Mouse (Mus musculus) kidney, embryonic 16.5 days (tissue): ENCODE measurements at regions not wholly inside any gene's neighbourhood (a gene's known extent, or its start where the extent isn't known, plus 50 kb on each side); places are given as distances from the start of the nearest gene placed in this dataset.

Experiments used
- ATAC-seq: fragments of 200-750 bp; cut with Nextera tagmentation; 2 replicates; pipeline ENCODE4 v1.8.0; 2017; ENCODE audit warnings: moderate TSS enrichment; ENCODE audit not compliant: low FRiP score, low TSS enrichment
- H3K27ac ChIP-seq: fragments of 300-500 bp; sonication (generic); 2 replicates; pipeline ENCODE4 v1.5.1; 2014; ENCODE audit warnings: low read length
- H3K27me3 ChIP-seq: fragments of 300-500 bp; sonication (generic); 2 replicates; pipeline ENCODE4 v1.6.1; 2014; ENCODE audit warnings: low read length, control low read depth, mixed read lengths; ENCODE audit not compliant: insufficient read depth
- H3K36me3 ChIP-seq: fragments of 300-500 bp; sonication (generic); 2 replicates; pipeline ENCODE4 v1.6.1; 2014; ENCODE audit warnings: low read length, control low read depth, mixed read lengths; ENCODE audit not compliant: insufficient read depth
- H3K4me1 ChIP-seq: fragments of 300-500 bp; sonication (generic); 2 replicates; pipeline ENCODE4 v1.6.1; 2014; ENCODE audit warnings: low read length, control low read depth, mixed read lengths; ENCODE audit not compliant: insufficient read depth
- H3K4me2 ChIP-seq: fragments of 300-500 bp; sonication (generic); replicated peaks from 2 replicates; pipeline ENCODE4 v1.6.1; 2014; ENCODE audit warnings: low read depth, low read length
- H3K4me3 ChIP-seq: fragments of 300-500 bp; sonication (generic); 2 replicates; pipeline ENCODE4 v1.5.1; 2014; ENCODE audit warnings: mild to moderate bottlenecking, low read length
- H3K9ac ChIP-seq: fragments of 300-500 bp; sonication (generic); replicated peaks from 2 replicates; pipeline ENCODE4 v1.6.1; 2014; ENCODE audit warnings: low read length
- H3K9me3 ChIP-seq: fragments of 300-500 bp; sonication (generic); 2 replicates; pipeline ENCODE4 v1.6.1; 2016; ENCODE audit warnings: low read length, control low read depth
- WGBS: fragments of 180-500 bp; shearing (Covaris S2); extraction: QIAGEN DNeasy Blood & Tissue Kit; methylation state at CpG from one replicate; pipeline ENCODE4 v1.1.7; 2014; 5-methylcytosine and 5-hydroxymethylcytosine counted together

DNA sequence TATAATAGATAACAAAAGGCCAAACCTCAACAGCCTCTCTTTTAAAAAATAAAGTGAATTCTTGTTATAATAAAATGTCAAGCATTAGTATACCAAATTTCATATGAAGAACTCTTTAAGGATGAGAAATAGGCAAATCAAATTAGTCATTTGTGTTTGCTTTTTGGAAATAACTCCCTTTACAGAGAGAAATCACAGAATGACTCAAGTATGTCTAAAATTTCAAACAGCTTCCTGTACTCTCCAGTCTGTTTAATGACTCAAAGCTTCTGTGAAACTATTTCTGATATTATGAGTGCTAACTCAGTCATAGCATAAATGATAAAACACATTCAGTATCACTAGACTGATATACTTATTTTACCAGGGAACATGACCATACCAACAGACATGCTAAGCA, 217.7 kb downstream of the Rps12 start:
- Histone ChIP-seq H3K4me3 (no peak overlapping the region), H3K27ac (no peak overlapping the region), H3K4me2 (no peak overlapping the region), H3K36me3 (no peaks in the 10 kb centered on the region), H3K27me3 (no peaks in the 10 kb centered on the region), H3K4me1 (no peaks in the 10 kb centered on the region), H3K9ac (no peak overlapping the region), H3K9me3 (no peaks in the 10 kb centered on the region)
- no peak for ATAC-seq

DNA sequence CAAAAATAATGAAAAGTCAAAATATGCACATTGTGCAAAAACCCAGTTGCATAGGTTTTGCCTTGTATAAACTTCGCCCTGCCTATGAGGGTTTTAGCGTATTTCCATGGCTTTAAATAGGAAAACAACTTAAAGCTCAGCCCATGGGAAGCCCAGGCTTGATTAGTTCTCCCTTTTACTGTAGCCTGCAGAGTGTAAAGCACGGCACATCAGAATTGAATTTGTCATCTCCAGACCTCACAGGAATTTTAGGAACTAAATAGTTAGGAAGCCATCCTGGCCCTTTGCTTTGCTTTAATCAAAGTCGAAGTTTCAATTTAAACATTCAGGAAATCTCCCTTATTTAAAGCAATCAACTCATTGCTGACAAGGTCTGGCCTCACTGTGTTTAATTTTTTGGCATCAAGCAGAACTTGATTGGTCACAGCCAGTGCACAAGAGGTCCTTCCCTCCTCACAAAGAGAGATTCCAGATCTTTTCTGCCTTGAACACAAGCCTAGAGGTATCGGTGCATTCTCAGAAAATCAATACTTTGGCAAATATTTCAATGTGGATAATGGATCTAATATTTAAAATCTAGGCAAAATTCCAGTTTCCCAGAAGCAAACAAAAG, 211.8 kb upstream of the Eya4 start:
- Histone ChIP-seq H3K27me3 (no peaks in the 10 kb centered on the region), H3K9ac (no peak overlapping the region), H3K4me1 (no peaks in the 10 kb centered on the region), H3K36me3 (no peaks in the 10 kb centered on the region), H3K4me3 (no peak overlapping the region), H3K27ac (no peak overlapping the region), H3K9me3 (no peaks in the 10 kb centered on the region), H3K4me2 (no peak overlapping the region)
- ATAC-seq: no peak
- 77% methylated on average over 5 of the region's 5 CpGs for WGBS

DNA sequence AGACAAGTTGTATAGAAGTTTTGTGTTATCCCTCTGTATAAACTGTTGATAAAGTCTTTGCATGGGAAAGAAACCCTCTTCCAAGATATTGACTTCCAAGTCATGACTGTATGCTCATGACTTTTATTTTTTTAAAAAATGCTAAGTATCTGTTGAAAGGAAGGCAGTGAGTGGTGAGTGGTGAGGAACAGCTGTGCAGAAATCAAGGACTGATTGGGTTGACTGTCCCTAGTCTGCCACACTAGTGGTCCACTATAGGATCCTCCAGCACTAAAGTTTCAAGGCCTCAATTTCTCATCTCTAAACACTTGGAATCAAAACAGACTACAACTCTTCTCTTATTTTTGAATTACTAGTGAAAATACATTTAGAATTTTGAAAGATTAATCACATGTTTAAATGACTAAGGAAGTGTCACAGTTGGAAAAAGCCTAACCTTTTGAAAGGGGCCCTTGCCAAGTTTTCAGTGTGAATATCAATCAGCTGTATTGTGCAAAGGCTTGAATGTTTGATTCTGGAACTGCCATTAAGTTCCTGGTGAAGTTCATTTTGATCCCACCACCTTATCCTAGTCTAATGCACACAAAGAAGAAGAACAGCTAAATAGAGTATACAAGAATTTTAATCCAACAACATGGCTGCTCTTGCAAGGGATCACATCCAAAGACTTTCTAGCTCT, 209.5 kb upstream of the Eya4 start:
- H3K27me3 ChIP-seq: no peaks in the 10 kb centered on the region
- no peak overlapping the region for H3K9ac ChIP-seq
- H3K36me3 ChIP-seq: no peaks in the 10 kb centered on the region
- ATAC-seq: no peak
- H3K4me3 ChIP-seq: no peak overlapping the region
- no peaks in the 10 kb centered on the region for H3K4me1 ChIP-seq
- H3K27ac ChIP-seq: no peak overlapping the region
- H3K9me3 ChIP-seq: no peaks in the 10 kb centered on the region
- H3K4me2 ChIP-seq: no peak overlapping the region

DNA sequence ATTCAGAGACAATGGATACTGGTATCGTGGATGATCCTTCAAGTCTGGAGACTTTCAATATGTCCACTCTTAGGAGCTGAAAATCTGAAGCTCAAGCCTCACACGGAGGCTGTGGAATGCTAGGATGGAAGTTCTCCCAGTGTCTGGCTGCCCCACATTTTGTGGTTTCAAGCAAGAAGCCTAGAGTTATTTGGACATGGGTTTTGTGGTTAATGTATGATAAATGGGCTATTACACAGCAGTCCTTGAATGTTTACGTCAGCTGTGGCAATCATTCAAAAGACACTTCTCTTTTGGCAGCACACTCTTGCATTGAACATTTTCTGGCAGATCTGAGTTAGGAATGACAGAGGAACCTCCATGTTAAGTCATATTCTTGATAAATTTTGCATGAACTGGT, 207.2 kb upstream of the Eya4 start:
- Histone ChIP-seq H3K9me3 (no peaks in the 10 kb centered on the region), H3K4me3 (no peak overlapping the region), H3K9ac (no peak overlapping the region), H3K4me1 (no peaks in the 10 kb centered on the region), H3K27me3 (no peaks in the 10 kb centered on the region), H3K27ac (no peak overlapping the region), H3K36me3 (no peaks in the 10 kb centered on the region), H3K4me2 (no peak overlapping the region)
- no peak for ATAC-seq
- WGBS: 83% methylated on average over 3 of the region's 3 CpGs

DNA sequence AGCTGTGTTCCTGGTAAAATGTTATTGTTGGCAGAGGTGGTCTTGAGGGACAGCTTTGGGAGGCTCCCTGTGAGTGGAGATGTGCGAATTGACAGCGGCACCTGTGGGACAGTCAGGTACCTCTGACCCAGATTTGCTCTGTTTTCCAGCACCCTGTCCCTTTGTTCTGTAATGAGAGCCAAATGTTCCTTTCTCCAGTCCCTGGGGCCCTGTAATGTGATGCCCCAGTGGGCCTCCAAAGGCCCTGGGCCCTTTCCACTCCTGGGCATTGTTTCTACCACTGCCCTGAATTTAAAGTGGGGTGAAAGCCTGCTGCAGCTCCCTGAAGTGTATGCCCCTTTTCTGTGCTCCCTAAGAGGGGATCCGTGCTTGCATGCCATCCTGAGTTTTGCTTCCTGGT, 198.6 kb upstream of the Eya4 start:
- Histone ChIP-seq H3K4me3 (no peak overlapping the region), H3K27me3 (no peaks in the 10 kb centered on the region), H3K9me3 (no peaks in the 10 kb centered on the region), H3K36me3 (no peaks in the 10 kb centered on the region), H3K9ac (no peak overlapping the region), H3K4me1 (peaks cover 9% of the 10 kb centered on the region; the same call in 1 of the 2 replicates), H3K4me2 (no peak overlapping the region), H3K27ac (no peak overlapping the region)
- 19% methylated on average over 3 of the region's 3 CpGs for WGBS
- ATAC-seq: no peak; the same call in 1 of the 2 replicates

DNA sequence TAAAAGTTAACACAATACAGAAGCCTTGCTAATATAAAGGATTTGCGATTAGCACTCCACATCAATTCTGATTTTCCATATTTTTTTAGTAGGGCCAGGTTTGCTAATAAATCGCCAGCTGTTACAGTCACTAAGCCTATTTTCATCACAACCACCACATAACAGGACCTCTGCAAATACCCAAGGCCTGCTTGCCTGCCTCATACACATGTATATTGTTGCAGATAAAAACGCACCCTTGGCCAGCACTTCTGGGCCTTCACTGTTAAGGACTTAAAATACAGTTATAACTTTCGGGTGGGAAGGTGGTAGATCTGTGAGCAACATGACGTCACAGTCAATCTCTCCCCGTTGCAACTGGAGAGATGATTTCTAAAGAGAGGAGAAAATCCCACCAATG, 197.7 kb upstream of the Eya4 start:
- ATAC-seq: no peak
- Histone ChIP-seq H3K4me1 (peaks cover 9% of the 10 kb centered on the region; the same call in 1 of the 2 replicates), H3K36me3 (no peaks in the 10 kb centered on the region), H3K27me3 (no peaks in the 10 kb centered on the region), H3K9ac (no peak overlapping the region), H3K27ac (no peak overlapping the region), H3K9me3 (no peaks in the 10 kb centered on the region), H3K4me2 (no peak overlapping the region), H3K4me3 (no peak overlapping the region)
- 81% methylated on average over 6 of the region's 6 CpGs for WGBS

DNA sequence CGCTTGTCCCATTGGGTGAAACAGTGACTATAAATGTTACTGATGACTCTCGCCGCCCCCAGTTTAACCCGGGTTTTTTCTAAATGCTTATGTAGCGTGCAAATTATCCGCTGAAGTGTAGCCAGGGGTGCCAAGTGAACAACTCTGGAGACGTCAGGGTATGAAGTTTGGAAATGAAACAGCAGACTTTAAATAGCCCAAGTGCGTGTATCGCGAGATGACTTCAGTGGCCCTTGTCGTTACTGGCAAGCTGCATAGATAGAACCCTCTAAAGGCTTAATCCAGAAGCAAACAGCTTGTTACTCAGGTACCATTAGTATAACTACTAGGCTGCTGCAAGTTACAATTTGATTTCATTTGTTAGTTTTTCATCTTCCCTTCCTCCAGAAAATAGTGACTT, 192.1 kb upstream of the Eya4 start:
- Histone ChIP-seq H3K4me2 (no peak overlapping the region), H3K27me3 (no peaks in the 10 kb centered on the region), H3K4me1 (no peaks in the 10 kb centered on the region), H3K9me3 (no peaks in the 10 kb centered on the region), H3K27ac (no peak overlapping the region), H3K9ac (no peak overlapping the region), H3K4me3 (no peak overlapping the region), H3K36me3 (no peaks in the 10 kb centered on the region)
- WGBS: 63% methylated on average over 11 of the region's 11 CpGs
- no peak for ATAC-seq

DNA sequence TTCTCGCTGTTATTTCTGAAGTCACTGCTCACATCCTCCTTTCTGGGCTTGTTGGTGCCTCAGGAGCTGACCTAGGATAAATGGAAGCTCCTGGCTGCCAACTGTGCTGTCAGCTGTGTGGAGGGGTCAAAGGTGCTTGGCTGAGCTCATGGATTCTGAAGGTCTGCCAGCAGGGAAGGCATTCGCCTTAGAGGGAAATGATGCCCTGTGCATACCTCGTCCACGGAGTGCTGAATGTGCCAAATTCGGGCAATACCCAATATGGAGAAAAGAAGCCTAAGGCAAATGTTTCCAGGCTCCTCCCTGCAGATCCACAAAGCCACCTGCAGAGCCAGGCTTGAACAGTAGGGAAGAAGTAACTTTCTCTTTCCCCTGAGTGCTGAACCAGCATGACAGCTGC, 191.3 kb upstream of the Eya4 start:
- ATAC-seq: no peak
- WGBS: 61% methylated on average over 5 of the region's 5 CpGs
- H3K4me1 ChIP-seq: no peaks in the 10 kb centered on the region

DNA sequence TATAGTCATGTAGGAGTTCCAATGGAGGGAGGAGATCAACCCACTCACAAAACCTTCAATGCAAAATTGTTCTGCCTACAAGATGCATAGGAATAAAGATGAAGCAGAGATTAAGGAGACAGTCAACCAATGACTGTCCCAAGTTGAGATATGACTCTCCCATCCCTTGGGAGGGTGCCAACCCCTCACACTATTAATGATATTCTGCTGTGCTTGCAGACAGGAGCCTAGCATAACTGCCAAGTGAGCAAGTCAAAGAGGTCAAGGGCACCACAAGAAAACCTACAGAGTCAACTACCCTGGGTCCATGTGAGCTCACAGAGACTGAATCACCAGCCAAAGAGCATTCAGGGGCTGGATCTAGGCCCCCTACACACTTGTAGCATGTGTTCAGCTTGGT, 184.1 kb upstream of the Eya4 start:
- no peaks in the 10 kb centered on the region for H3K9me3 ChIP-seq
- ATAC-seq: no peak
- H3K4me3 ChIP-seq: no peak overlapping the region
- no peaks in the 10 kb centered on the region for H3K36me3 ChIP-seq
- H3K27me3 ChIP-seq: no peaks in the 10 kb centered on the region
- no peaks in the 10 kb centered on the region for H3K4me1 ChIP-seq
- no peak overlapping the region for H3K27ac ChIP-seq
- H3K4me2 ChIP-seq: no peak overlapping the region
- no peak overlapping the region for H3K9ac ChIP-seq

More for the DNA sequence above, 191.3 kb upstream of the Eya4 start:
- Histone ChIP-seq H3K4me3 (no peak overlapping the region), H3K9ac (no peak overlapping the region), H3K27ac (no peak overlapping the region), H3K27me3 (no peaks in the 10 kb centered on the region), H3K4me2 (no peak overlapping the region), H3K36me3 (no peaks in the 10 kb centered on the region), H3K9me3 (no peaks in the 10 kb centered on the region)

DNA sequence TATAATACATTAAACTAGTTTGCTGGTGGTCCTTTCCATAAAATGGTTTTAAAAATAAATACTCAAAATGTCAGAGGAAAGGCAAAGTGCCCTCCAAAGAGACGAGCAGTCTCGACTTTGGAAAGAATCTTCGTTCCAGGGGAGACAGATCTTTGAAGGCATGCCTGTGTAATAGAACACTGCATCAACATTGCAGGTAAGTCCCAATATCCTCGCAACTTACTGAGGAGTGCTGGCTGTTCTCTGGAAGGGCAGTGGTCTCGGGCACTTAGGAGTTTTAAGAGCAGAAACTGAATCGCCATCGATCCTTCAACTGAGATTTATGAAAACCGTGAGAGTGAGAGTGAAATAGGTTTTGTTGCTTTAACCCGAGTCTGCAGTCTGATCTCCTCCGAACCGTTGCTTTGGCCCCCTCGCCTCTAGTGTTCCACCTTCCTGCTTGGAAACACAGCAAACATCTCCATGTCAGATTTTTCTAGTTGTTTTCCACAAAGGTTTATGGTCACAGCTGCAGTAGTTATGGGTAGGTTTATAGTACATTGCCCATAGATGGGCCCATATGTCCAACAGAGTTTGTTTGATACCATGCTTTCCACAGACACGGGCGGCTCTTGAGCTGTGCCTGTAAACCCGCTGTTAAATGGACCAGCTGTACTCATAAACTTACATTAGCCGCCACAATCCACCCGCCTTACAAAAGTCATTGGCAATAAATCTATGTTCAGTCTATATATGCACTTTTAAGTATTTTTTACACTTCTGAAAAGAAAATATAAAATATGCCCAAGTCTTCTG, 181.6 kb upstream of the Eya4 start:
- H3K4me2 ChIP-seq: peak overlapping the region; percentile 41; the same call in 1 of the 2 replicates
- H3K4me1 ChIP-seq: no peaks in the 10 kb centered on the region
- H3K36me3 ChIP-seq: no peaks in the 10 kb centered on the region
- WGBS: 21% methylated on average over 17 of the region's 17 CpGs
- 0 out of 2 replicates have a peak overlapping the region, but pooled peaks have one; percentile 24 for H3K9ac ChIP-seq
- H3K9me3 ChIP-seq: no peaks in the 10 kb centered on the region
- H3K27me3 ChIP-seq: no peaks in the 10 kb centered on the region
- no peak overlapping the region for H3K4me3 ChIP-seq
- no peak overlapping the region for H3K27ac ChIP-seq
- ATAC-seq: no peak
